Mouse (Mus musculus) intestine, embryonic 14.5 days (tissue): ENCODE measurements around the gene Gm17428. TPM values are rescaled to one million over a fixed set of nuclear protein-coding genes. Genes with fewer than 3 reads are reported as not detected.

Source experiments
- ATAC-seq: fragments of 200-750 bp; cut with Nextera tagmentation; replicated peaks from 2 replicates; pipeline ENCODE4 v1.8.0; 2017; ENCODE audit warnings: low read depth, moderate number of reproducible peaks, moderate TSS enrichment, moderate library complexity; ENCODE audit not compliant: low FRiP score, low TSS enrichment
- DNase-seq: peaks from one replicate; pipeline ENCODE4 v3.0.0-alpha.2; 2018; ENCODE audit warnings: low spot score
- H3K27ac ChIP-seq: fragments of 300-500 bp; sonication (generic); 2 replicates; pipeline ENCODE4 v1.5.1; 2014; ENCODE audit warnings: low read depth, mild to moderate bottlenecking, control low read depth
- H3K27me3 ChIP-seq: fragments of 300-500 bp; sonication (generic); replicated peaks from 2 replicates; pipeline ENCODE4 v1.6.1; 2014; ENCODE audit warnings: low read length, control low read depth; ENCODE audit not compliant: control insufficient read depth, insufficient read depth
- H3K36me3 ChIP-seq: fragments of 300-500 bp; sonication (generic); 2 replicates; pipeline ENCODE4 v1.6.1; 2014; ENCODE audit warnings: low read length, control low read depth; ENCODE audit not compliant: control insufficient read depth, insufficient read depth
- H3K4me1 ChIP-seq: fragments of 300-500 bp; sonication (generic); replicated peaks from 2 replicates; pipeline ENCODE4 v1.6.1; 2014; ENCODE audit warnings: low read length, control low read depth, mixed read lengths; ENCODE audit not compliant: control insufficient read depth, insufficient read depth
- H3K4me2 ChIP-seq: fragments of 300-500 bp; sonication (generic); 2 replicates; pipeline ENCODE4 v1.6.1; 2014; ENCODE audit warnings: low read length
- H3K4me3 ChIP-seq: fragments of 300-500 bp; sonication (generic); 2 replicates; pipeline ENCODE4 v1.5.1; 2014; ENCODE audit warnings: low read depth, low read length, control low read depth, mixed read lengths
- H3K9ac ChIP-seq: fragments of 300-500 bp; sonication (generic); 2 replicates; pipeline ENCODE4 v1.6.1; 2014; ENCODE audit warnings: mild to moderate bottlenecking, low read length
- H3K9me3 ChIP-seq: fragments of 300-500 bp; sonication (generic); 2 replicates; pipeline ENCODE4 v1.6.1; 2016; ENCODE audit warnings: low read length, control low read depth; ENCODE audit not compliant: control insufficient read depth
- WGBS: fragments of 180-500 bp; shearing (Covaris S2); extraction: QIAGEN DNeasy Blood & Tissue Kit; methylation state at CpG from one replicate; pipeline ENCODE4 v1.1.7; 2014; 5-methylcytosine and 5-hydroxymethylcytosine counted together
- microRNA counts: library from miRNA; unstranded; fragments of <30 nt; microRNA quantifications from one replicate; lab custom pipeline; 2016
- microRNA-seq: library from miRNA; unstranded; fragments of <30 nt; microRNA quantifications from one replicate; pipeline ENCODE4, GENCODE M21; 2016
- polyA plus RNA-seq: library from polyadenylated mRNA; unstranded; fragments of >200 nt; fragmentation: Nextera tagmentation; extraction: Ambion mirVana; gene quantifications from 2 replicates; pipeline ENCODE4 v1.2.1, GENCODE M21; 2014

The Gm17428 gene
- polyA plus RNA-seq, 1 experiment from 2014 or later = not detected

- Histone ChIP-seq H3K4me2 (no peak overlapping the region), H3K4me3 (no peak overlapping the region), H3K9ac (no peak overlapping the region), H3K27ac (no peak overlapping the region), H3K27me3 (no peaks in the 10 kb centered on the region), H3K4me1 (0 out of 2 replicates have a peak, but pooled peaks cover 3% of the 10 kb centered on the region), H3K36me3 (peaks cover 76% of the 10 kb centered on the region), H3K9me3 (no peaks in the 10 kb centered on the region)
- no peak for ATAC-seq
- DNase-seq = no peak
- 85% methylated on average over 9 of the region's 9 CpGs for WGBS
Observed at GRCm38 (mm10) chr14:55020394-55020793, 43.7 kb downstream of the Gm17428 start.

GRCm38 (mm10) chr14:55023011-55023410, 46.3 kb downstream of the Gm17428 start:
- peaks cover 67% of the 10 kb centered on the region for H3K36me3 ChIP-seq
- 0 out of 2 replicates have a peak, but pooled peaks cover 5% of the 10 kb centered on the region for H3K4me1 ChIP-seq
- H3K4me3 ChIP-seq = no peak overlapping the region
- no peaks in the 10 kb centered on the region for H3K27me3 ChIP-seq
- no peak overlapping the region for H3K9ac ChIP-seq
- DNase-seq = no peak
- H3K4me2 ChIP-seq = no peak overlapping the region
- no peaks in the 10 kb centered on the region for H3K9me3 ChIP-seq
- WGBS = 89% methylated on average over 15 of the region's 15 CpGs
- no peak overlapping the region for H3K27ac ChIP-seq
- no peak for ATAC-seq

- no peak for ATAC-seq
- Histone ChIP-seq H3K4me1 (peaks cover 15% of the 10 kb centered on the region), H3K4me2 (no peak overlapping the region), H3K27me3 (no peaks in the 10 kb centered on the region), H3K27ac (no peak overlapping the region), H3K4me3 (no peak overlapping the region), H3K36me3 (peaks cover 59% of the 10 kb centered on the region), H3K9me3 (no peaks in the 10 kb centered on the region), H3K9ac (no peak overlapping the region)
- WGBS = 62% methylated on average over 7 of the region's 7 CpGs
- peak; percentile 79 for DNase-seq
Observed at GRCm38 (mm10) chr14:55024236-55024635, 47.5 kb downstream of the Gm17428 start.

- H3K27me3 ChIP-seq = no peaks in the 10 kb centered on the region
- H3K27ac ChIP-seq = no peak overlapping the region
- ATAC-seq (no peak), DNase-seq (no peak)
- peaks cover 15% of the 10 kb centered on the region for H3K4me1 ChIP-seq
- H3K9ac ChIP-seq = no peak overlapping the region
- no peaks in the 10 kb centered on the region for H3K9me3 ChIP-seq
- peaks cover 48% of the 10 kb centered on the region for H3K36me3 ChIP-seq
- 85% methylated on average over 5 of the region's 5 CpGs for WGBS
- H3K4me3 ChIP-seq = no peak overlapping the region
- no peak overlapping the region for H3K4me2 ChIP-seq
Observed at GRCm38 (mm10) chr14:55025527-55025926, 48.8 kb downstream of the Gm17428 start.

MicroRNAs within 50 kb of the gene (microRNA counts, 519-probe panel; counts per million panel counts)
- microRNA mmu-miR-208a (lab: Ali Mortazavi, UCI) (not detected), microRNA mmu-miR-208b (lab: Ali Mortazavi, UCI) (not detected)

Small RNA genes within 50 kb of the gene (microRNA-seq; reads per million reads assigned to microRNA genes)
- gene Mir208a = 2.0 reads per million, percentile 22 among the genes with 10 or more reads in this experiment
- 21.6 reads per million, percentile 47 among the genes with 10 or more reads in this experiment for gene Mir208b

Other genes with a start within 250 kb of the Gm17428 start
- 24.0 and 26.7 TPM in 2 replicates for gene Slc7a8, start 195.0 kb upstream of the Gm17428 start, polyA plus RNA-seq
- gene Rnf212b, start 162.8 kb upstream of the Gm17428 start, polyA plus RNA-seq = not detected in 2 replicates
- 7.4 and 10.7 TPM in 2 replicates for gene Homez, start 106.0 kb upstream of the Gm17428 start, polyA plus RNA-seq
- 2.9 and 4.1 TPM in 2 replicates for gene Ppp1r3e, start 99.4 kb upstream of the Gm17428 start, polyA plus RNA-seq
- gene Bcl2l2, start 93.6 kb upstream of the Gm17428 start, polyA plus RNA-seq = 5.1 and 5.2 TPM in 2 replicates
- gene Gm20521, start 93.5 kb upstream of the Gm17428 start, polyA plus RNA-seq = 0.28 TPM in 1 of 2 replicates, not detected in the other
- 134 and 148 TPM in 2 replicates for gene Pabpn1, start 84.4 kb upstream of the Gm17428 start, polyA plus RNA-seq
- gene Slc22a17, start 63.8 kb upstream of the Gm17428 start, polyA plus RNA-seq = 32.4 and 34.2 TPM in 2 replicates
- 31.4 and 31.6 TPM in 2 replicates for gene Efs, start 50.8 kb upstream of the Gm17428 start, polyA plus RNA-seq
- gene Il25, start 44.2 kb upstream of the Gm17428 start, polyA plus RNA-seq = 0.23 and 0.28 TPM in 2 replicates
- gene Cmtm5, start 40.7 kb upstream of the Gm17428 start, polyA plus RNA-seq = 3.3 and 4.6 TPM in 2 replicates
- 0.22 and 0.75 TPM in 2 replicates for gene Myh6, start 10.0 kb upstream of the Gm17428 start, polyA plus RNA-seq
- 0.43 and 1.2 TPM in 2 replicates for gene Myh7, start 17.7 kb downstream of the Gm17428 start, polyA plus RNA-seq
- 78.5 and 80.1 TPM in 2 replicates for gene Ngdn, start 38.5 kb downstream of the Gm17428 start, polyA plus RNA-seq
- gene Zfhx2, start 115.4 kb downstream of the Gm17428 start, polyA plus RNA-seq = 5.0 and 5.4 TPM in 2 replicates
- gene Thtpa, start 117.9 kb downstream of the Gm17428 start, polyA plus RNA-seq = 20.8 and 24.0 TPM in 2 replicates
- 44.7 and 49.8 TPM in 2 replicates for gene Ap1g2, start 129.7 kb downstream of the Gm17428 start, polyA plus RNA-seq
- 1.7 and 2.0 TPM in 2 replicates for gene Jph4, start 140.0 kb downstream of the Gm17428 start, polyA plus RNA-seq
- gene Dhrs2, start 245.1 kb downstream of the Gm17428 start, polyA plus RNA-seq = 0.23 TPM in 2 replicates